Mouse (Mus musculus) megakaryocyte, embryonic 14.5 days (primary cell): ENCODE data around the gene Stpg1.

Experiments
- FLI1 ChIP-seq: IDR thresholded peaks from 2 replicates; pipeline ENCODE4 v1.6.1; 2012; ENCODE audit warnings: low read length, inconsistent platforms, mixed read lengths
- GATA1 ChIP-seq: IDR thresholded peaks from 3 replicates; pipeline ENCODE4 v1.6.1; 2012; ENCODE audit warnings: mixed read lengths, low read length, inconsistent platforms, borderline replicate concordance

DNA sequence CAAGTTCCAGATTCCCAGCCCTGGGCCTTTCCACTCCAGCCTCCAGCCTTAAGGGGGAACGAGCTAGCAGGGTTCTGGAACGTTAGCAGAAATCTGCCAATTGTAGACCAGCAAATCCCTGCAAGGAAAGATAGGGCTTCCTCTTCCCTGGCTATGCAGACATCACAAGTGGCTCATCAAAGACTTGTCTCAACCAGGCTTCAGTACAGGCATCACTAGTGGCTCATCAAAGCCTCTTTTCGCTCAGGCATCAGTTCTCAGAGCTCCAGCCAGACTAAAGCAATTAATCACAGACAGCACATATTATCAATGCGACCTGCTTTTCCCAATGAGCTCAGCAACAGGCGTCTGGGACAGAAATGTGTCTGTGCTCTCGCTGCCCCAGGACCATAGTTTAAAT lies 38.4 kb downstream of the Stpg1 start:
- TF ChIP-seq GATA1 = no peak
- no peak for TF ChIP-seq FLI1
